Mouse (Mus musculus): ENCODE data around the gene Ankrd33b. TPM values are rescaled to one million over a fixed set of nuclear protein-coding genes. Genes with fewer than 3 reads are reported as not detected.

The Ankrd33b gene
- polyA plus RNA-seq, 1 experiment = 4.0 TPM

DNA sequence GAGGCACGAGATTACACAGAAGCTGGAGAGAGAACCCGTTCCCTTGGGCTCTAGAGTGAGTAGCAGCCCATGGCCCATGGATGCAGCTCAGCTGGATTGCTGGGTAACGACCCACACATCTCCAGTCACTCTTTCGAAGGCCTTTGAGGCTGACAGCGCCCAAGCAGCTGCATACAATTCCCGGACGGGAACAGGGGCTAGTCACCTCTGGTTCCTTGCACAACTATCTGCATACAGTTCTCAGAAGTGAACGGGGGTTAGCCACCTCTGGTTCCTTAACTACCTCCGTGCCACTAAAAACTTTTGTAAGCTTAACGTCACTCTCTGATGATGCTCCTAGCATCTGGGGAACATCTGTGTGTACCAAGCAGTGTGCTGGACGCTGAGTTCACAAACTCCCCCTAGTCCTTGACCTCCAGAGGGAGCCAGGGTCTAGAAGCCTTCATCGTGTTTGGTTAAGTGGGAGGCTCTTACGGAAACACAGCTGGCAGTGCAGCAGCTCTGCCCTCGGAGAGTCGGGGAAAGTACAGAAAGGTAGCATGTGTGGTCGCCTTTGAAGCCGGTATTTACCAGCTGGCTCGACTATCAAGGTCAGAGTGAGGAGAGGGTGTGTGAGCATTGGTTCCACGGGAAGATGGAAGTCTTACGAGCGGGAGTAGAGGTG lies 109.4 kb downstream of the Ankrd33b start:
- no peak for TF ChIP-seq CTCF (IDR thresholded peaks at IDR 0.05; ENCODE audit: borderline replicate concordance, insufficient read depth, low read depth, low read length)
- no peak for TF ChIP-seq POLR2A (IDR thresholded peaks at IDR 0.05; ENCODE audit: borderline replicate concordance, insufficient read depth, low read length)
- Histone ChIP-seq H3K27ac (ENCODE audit: insufficient read depth, low read length) (no peak overlapping the region), H3K27me3 (ENCODE audit: control insufficient read depth, insufficient read depth, low read length) (no peaks in the 10 kb centered on the region), H3K4me1 (ENCODE audit: control insufficient read depth, insufficient read depth, low read length) (no peaks in the 10 kb centered on the region), H3K4me3 (replicated peaks; ENCODE audit: insufficient read depth, low read depth, low read length) (no peak overlapping the region)
- DNase-seq = no peak
- 86% methylated on average over 21 of the region's 21 CpGs for WGBS

DNA sequence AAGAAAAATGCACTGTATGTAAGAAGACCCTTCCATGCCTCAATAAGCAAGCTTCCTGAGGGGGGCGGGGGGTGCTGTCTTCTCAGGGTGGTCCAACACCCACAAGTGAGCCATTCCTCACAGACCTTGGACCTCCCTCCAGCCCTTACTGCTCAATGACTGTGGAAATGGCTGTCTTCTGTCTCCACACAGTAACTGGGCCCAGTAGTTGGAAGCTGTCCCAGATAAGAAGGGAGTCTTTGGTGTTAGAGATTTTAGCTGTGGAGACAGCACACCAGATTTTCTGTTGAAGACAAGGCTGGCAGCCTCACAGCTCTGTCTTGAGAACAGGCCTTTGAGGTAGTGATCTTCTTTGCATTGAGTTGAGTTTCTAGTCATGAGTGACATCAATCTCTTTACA lies 110.2 kb downstream of the Ankrd33b start:
- Histone ChIP-seq H3K27ac (ENCODE audit: insufficient read depth, low read length) (no peak overlapping the region), H3K4me1 (ENCODE audit: control insufficient read depth, insufficient read depth, low read length) (no peaks in the 10 kb centered on the region), H3K4me3 (replicated peaks; ENCODE audit: insufficient read depth, low read depth, low read length) (no peak overlapping the region), H3K27me3 (ENCODE audit: control insufficient read depth, insufficient read depth, low read length) (no peaks in the 10 kb centered on the region)
- 96% methylated on average over 1 of the region's 1 CpGs for WGBS
- no peak for DNase-seq
- TF ChIP-seq POLR2A (IDR thresholded peaks at IDR 0.05; ENCODE audit: borderline replicate concordance, insufficient read depth, low read length) = no peak
- no peak for TF ChIP-seq CTCF (IDR thresholded peaks at IDR 0.05; ENCODE audit: borderline replicate concordance, insufficient read depth, low read depth, low read length)

DNA sequence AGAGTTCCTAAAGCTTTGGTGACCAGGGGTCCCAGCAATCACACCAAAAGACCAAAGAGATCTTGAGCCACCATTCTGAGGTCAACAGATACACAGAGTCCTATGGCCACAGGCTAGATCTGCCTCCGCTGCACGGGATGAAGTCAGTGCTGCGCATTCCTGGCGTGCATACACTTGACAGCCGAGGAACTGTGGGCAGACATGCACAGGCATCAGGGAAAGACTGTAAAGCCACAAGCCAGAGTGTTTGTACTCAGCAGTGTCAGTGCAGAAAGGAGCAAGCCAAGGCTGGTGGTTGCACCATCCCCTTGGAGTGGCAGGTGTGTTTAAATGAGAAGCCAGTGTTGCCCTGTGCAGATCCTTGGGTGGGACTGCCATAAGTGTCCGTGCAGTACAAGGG lies 111.8 kb downstream of the Ankrd33b start:
- 76% methylated on average over 6 of the region's 6 CpGs for WGBS
- H3K27me3 ChIP-seq (ENCODE audit: control insufficient read depth, insufficient read depth, low read length) = no peaks in the 10 kb centered on the region

DNA sequence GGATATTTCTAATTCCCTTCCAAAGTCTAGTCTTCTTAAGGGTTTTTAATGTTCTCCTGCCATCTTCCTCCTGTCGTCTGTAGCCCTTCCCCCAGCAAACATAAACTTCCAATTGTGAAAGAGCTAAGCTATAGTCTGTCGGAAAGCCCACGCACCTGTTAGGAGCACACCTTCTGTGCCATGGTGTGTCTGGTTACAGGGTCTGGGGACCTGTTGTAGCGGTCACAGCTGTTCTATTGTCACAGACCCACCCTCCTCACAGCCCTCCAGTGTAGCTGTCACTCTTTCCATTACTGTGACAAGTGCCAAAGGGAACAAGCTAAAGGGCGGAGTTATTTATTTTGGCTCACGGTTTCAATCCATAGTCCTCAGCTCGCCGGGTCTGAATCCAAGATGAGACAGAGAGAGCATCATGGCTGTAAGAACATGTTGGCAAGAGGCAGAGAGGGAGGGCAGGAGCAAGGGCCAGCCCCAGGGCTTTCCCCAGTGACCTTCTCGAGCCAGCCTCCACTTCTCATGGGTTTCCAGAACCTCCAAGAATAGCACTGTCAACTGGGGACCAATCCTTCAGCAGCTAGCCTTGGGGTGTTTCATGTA lies 112.5 kb downstream of the Ankrd33b start:
- TF ChIP-seq CTCF (IDR thresholded peaks at IDR 0.05; ENCODE audit: borderline replicate concordance, insufficient read depth, low read depth, low read length) (no peak), POLR2A (IDR thresholded peaks at IDR 0.05; ENCODE audit: borderline replicate concordance, insufficient read depth, low read length) (no peak)
- WGBS = 90% methylated on average over 9 of the region's 9 CpGs
- DNase-seq = no peak
- no peaks in the 10 kb centered on the region for H3K4me1 ChIP-seq (ENCODE audit: control insufficient read depth, insufficient read depth, low read length)
- no peak overlapping the region for H3K4me3 ChIP-seq (replicated peaks; ENCODE audit: insufficient read depth, low read depth, low read length)
- no peaks in the 10 kb centered on the region for H3K27me3 ChIP-seq (ENCODE audit: control insufficient read depth, insufficient read depth, low read length)
- no peak overlapping the region for H3K27ac ChIP-seq (ENCODE audit: insufficient read depth, low read length)

More for the DNA sequence above, 111.8 kb downstream of the Ankrd33b start:
- Histone ChIP-seq H3K4me1 (ENCODE audit: control insufficient read depth, insufficient read depth, low read length) (no peaks in the 10 kb centered on the region), H3K4me3 (replicated peaks; ENCODE audit: insufficient read depth, low read depth, low read length) (no peak overlapping the region), H3K27ac (ENCODE audit: insufficient read depth, low read length) (no peak overlapping the region)
- TF ChIP-seq CTCF (IDR thresholded peaks at IDR 0.05; ENCODE audit: borderline replicate concordance, insufficient read depth, low read depth, low read length) (no peak), POLR2A (IDR thresholded peaks at IDR 0.05; ENCODE audit: borderline replicate concordance, insufficient read depth, low read length) (no peak)
- DNase-seq = no peak

DNA sequence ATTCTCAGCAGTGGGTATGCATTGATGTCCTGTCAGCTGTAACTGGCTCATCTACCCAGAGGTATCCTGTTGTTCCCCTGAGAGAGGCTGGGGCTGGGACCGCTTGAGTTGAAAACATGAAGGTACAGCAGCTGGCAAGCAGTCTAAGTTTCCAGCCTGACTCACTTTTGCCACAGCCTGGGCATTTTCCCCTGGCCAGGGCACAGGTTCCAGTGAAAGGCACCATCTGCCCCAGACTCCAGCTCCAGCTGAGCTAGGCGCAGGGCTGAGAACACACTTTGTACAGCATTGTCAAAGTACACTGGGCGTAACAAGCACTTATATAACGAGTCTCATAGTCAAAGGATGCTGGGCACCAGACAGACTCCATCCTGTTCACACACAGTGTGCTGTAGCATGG lies 113.6 kb downstream of the Ankrd33b start:
- no peak overlapping the region for H3K4me3 ChIP-seq (replicated peaks; ENCODE audit: insufficient read depth, low read depth, low read length)
- no peak for TF ChIP-seq POLR2A (IDR thresholded peaks at IDR 0.05; ENCODE audit: borderline replicate concordance, insufficient read depth, low read length)
- no peak for TF ChIP-seq CTCF (IDR thresholded peaks at IDR 0.05; ENCODE audit: borderline replicate concordance, insufficient read depth, low read depth, low read length)
- 83% methylated on average over 4 of the region's 4 CpGs for WGBS

DNA sequence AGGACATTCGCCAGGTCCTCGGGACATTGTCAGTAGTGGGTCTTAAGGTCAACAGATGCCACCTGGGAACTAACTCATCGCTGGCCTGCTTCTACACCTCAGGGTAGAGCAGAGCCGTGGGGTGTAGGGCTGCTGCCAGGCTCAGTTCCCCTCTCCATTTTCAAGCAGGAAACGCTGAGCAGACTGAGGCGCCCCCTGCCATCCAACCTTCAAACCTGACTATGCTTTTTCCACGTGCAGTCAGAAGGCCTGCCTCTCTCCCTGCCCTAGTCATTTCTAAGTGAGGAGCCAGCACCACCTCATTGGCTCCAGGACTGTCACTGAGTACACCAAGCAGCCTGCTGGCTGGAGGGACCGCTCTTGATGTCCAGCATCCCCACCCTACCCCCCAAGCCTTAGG lies 114.1 kb downstream of the Ankrd33b start:
- 50% methylated on average over 8 of the region's 8 CpGs for WGBS
- Histone ChIP-seq H3K4me3 (replicated peaks; ENCODE audit: insufficient read depth, low read depth, low read length) (no peak overlapping the region), H3K27ac (ENCODE audit: insufficient read depth, low read length) (no peak overlapping the region), H3K4me1 (ENCODE audit: control insufficient read depth, insufficient read depth, low read length) (0 out of 2 replicates have a peak, but pooled peaks cover 4% of the 10 kb centered on the region), H3K27me3 (ENCODE audit: control insufficient read depth, insufficient read depth, low read length) (no peaks in the 10 kb centered on the region)
- no peak for DNase-seq
- TF ChIP-seq POLR2A (IDR thresholded peaks at IDR 0.05; ENCODE audit: borderline replicate concordance, insufficient read depth, low read length) (no peak), CTCF (IDR thresholded peaks at IDR 0.05; ENCODE audit: borderline replicate concordance, insufficient read depth, low read depth, low read length) (no peak)

More for the DNA sequence above, 113.6 kb downstream of the Ankrd33b start:
- no peaks in the 10 kb centered on the region for H3K4me1 ChIP-seq (ENCODE audit: control insufficient read depth, insufficient read depth, low read length)
- no peak overlapping the region for H3K27ac ChIP-seq (ENCODE audit: insufficient read depth, low read length)
- no peaks in the 10 kb centered on the region for H3K27me3 ChIP-seq (ENCODE audit: control insufficient read depth, insufficient read depth, low read length)
- DNase-seq = no peak

DNA sequence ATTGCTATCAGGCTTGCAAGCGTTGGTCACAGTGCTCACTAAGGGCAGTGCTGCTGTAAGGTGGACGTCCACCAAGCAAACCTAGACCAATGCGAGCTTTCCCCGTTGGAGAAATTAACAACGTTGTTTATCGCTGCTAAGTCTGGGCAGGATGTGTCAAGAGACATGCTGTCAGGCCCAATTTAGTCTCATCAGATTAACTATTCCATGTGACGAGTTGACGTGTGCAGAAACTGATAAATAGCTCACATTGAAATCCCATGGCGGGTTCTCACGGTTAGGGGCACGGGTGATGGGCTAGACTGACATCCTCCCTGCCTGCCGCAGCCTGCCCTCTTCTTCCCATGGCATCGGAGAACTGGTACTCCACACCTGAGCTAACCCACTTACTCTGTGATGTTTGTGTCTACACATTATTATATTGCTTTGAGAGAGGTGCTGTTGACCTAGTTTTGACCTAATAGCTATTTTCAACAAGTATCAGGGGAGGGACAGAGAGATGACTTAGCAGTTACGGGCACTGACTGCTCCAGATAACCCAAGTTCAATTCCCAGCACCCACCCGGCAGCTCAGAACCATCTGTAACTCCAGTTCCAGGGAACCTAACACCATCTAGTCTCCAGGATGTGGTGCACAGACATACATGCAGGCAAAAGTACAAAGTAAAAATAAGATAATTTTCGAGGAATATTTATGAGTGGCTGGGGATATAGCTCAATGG lies 114.8 kb downstream of the Ankrd33b start:
- Histone ChIP-seq H3K27ac (ENCODE audit: insufficient read depth, low read length) (no peak overlapping the region), H3K4me3 (replicated peaks; ENCODE audit: insufficient read depth, low read depth, low read length) (no peak overlapping the region), H3K27me3 (ENCODE audit: control insufficient read depth, insufficient read depth, low read length) (no peaks in the 10 kb centered on the region), H3K4me1 (ENCODE audit: control insufficient read depth, insufficient read depth, low read length) (0 out of 2 replicates have a peak, but pooled peaks cover 6% of the 10 kb centered on the region)
- TF ChIP-seq POLR2A (IDR thresholded peaks at IDR 0.05; ENCODE audit: borderline replicate concordance, insufficient read depth, low read length) = no peak
- WGBS = 83% methylated on average over 16 of the region's 16 CpGs
- no peak for DNase-seq

DNA sequence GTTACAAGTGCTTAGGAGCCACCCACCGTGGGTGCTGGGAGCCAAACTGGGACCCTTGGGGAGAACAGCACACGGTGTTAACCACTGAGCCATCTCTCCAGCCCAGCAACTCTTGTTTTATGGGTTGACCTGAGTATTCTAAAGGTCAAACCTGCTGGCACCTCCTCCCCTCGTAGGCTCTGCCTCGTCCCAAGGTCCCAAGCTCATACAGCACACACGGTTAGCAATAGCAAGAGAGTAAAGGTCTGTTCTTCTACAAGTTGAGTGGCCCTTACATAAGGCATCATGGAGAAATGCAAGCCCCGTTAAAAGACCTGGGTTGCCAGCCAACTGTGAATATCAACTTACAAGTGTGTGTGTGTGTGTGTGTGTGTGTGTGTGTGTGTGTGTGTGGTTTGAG lies 116.3 kb downstream of the Ankrd33b start:
- Histone ChIP-seq H3K4me1 (ENCODE audit: control insufficient read depth, insufficient read depth, low read length) (peaks cover 17% of the 10 kb centered on the region), H3K27ac (ENCODE audit: insufficient read depth, low read length) (no peak overlapping the region), H3K27me3 (ENCODE audit: control insufficient read depth, insufficient read depth, low read length) (no peaks in the 10 kb centered on the region), H3K4me3 (replicated peaks; ENCODE audit: insufficient read depth, low read depth, low read length) (no peak overlapping the region)
- DNase-seq = no peak
- TF ChIP-seq CTCF (IDR thresholded peaks at IDR 0.05; ENCODE audit: borderline replicate concordance, insufficient read depth, low read depth, low read length) (no peak), POLR2A (IDR thresholded peaks at IDR 0.05; ENCODE audit: borderline replicate concordance, insufficient read depth, low read length) (no peak)
- 92% methylated on average over 6 of the region's 6 CpGs for WGBS

Data from cerebellum, adult 2 months (tissue).